Mouse (Mus musculus): ENCODE measurements at regions not wholly inside any gene's neighbourhood (a gene's known extent, or its start where the extent isn't known, plus 50 kb on each side); places are given as distances from the start of the nearest gene placed in this dataset.

DNA sequence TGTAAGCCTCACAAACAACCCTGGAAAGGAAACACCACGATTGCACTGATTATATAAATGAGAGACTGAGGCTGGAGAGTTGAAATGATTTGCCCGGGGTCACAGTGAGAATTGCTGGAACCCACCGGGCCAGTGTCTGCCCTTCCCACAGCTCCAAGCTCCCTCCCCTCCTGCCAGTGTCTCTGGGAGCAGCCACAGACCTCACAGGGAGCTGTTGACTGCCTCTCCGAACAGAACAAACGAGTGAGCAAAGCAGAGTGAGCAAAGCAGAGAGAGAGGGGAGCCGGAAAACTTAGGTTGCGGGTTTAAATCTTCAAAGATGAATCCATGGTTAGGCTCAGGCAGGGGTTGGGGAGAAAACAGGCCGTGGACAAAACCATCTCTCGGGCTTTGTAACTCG lies 246.2 kb downstream of the Bcl11b start:
- no peak for DNase-seq (ENCODE audit: extremely low spot score in 1 of 2, low spot score in 1 of 2)

DNA sequence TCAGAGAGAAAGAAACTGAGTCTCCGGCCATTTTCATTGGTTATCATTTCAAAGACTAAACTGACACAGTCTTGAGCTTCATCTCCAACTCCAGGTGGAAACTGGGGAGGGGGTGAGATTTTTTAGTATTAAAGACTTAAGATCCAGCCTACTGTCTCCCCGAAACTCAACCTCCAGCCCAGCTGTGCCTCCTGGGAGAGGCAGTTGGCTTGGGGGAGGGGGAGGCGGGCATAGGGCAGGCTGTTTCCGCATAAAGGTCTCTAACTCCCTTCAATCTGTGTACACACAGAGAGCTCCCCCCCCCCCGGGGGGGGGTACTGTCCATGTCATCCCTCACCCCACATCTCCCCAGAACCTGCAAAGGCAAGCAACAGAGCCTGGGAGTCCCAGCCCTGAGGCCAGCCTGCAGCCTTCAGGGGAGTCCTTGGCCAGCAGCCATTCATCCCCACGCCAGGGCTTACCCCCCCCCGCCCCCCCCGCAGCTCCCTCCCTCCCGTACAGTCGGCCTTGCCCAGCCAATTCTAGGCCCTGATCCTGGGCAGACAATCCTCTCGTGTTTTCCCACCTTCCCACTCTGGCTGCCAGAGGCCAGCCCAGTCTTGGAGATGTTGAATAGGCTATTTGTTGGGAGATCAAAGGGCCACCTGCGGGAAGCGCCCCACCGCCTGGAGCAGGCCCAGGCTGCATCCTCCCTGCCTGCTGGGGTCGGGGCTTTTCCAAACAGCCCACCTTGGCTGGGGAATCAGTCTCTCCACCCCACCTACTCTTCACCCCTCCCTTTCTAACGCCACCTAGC lies 245.2 kb downstream of the Bcl11b start:
- no peak for DNase-seq (ENCODE audit: extremely low spot score in 1 of 2, low spot score in 1 of 2)

DNA sequence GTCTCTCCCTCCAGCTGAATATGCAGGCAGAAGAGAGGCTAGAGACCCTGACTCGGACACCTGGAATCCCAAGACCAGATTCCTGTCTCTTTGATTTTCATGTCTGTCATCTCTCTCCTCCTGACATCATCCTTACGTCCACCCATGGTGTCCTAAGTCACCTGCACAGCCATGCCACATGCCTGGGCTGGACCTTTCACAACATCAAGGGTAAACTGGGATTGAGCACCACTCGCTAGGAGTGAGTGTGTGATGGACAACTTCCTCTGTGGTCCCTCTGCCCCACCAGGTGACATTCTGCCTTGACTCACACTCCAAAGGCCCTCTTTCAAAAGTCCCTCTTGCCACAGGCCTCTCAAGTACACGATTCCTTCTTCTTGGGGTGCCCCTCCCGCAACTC lies 244.1 kb downstream of the Bcl11b start:
- no peak for DNase-seq (ENCODE audit: extremely low spot score in 1 of 2, low spot score in 1 of 2)

DNA sequence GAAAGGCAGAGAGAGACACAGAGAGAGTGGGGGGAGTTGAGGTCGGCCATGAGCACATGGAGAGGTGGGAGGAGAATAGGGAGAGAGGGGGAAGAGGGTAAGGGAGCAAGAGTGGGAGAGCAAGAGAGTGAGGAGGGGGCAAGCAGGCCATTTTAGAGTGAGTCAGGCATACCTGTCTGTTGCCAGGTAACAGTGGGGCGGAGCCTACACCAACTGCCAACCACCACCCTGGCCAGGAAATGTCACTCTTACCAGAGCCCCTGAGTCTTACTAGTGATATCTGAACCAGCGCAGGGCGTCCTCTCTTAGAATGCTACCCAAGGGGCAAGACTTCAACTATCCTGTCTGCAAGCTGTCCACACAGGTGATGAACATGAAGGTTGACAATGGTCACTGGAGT lies 243.5 kb downstream of the Bcl11b start:
- DNase-seq (ENCODE audit: extremely low spot score in 1 of 2, low spot score in 1 of 2) = no peak

DNA sequence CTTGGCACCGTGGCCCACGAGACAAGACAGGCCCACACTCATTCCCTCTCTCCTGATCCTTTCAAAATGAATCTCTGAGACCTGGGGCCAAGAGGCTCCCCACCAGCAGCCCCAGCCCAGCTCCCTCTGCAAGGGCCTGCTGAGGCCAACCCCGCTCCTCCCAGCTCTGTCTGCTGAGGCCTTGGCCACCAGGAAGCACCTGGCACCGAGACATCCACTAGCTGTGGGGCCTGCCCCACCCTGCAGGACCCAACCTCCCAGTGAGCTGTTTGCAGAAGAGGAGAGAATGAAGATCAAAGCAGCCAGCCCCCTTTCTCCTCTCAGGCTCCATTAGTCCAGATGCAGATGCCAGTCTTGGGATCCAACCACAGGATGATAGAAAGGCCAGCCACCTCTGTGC lies 241.3 kb downstream of the Bcl11b start:
- DNase-seq (ENCODE audit: extremely low spot score in 1 of 2, low spot score in 1 of 2) = no peak

DNA sequence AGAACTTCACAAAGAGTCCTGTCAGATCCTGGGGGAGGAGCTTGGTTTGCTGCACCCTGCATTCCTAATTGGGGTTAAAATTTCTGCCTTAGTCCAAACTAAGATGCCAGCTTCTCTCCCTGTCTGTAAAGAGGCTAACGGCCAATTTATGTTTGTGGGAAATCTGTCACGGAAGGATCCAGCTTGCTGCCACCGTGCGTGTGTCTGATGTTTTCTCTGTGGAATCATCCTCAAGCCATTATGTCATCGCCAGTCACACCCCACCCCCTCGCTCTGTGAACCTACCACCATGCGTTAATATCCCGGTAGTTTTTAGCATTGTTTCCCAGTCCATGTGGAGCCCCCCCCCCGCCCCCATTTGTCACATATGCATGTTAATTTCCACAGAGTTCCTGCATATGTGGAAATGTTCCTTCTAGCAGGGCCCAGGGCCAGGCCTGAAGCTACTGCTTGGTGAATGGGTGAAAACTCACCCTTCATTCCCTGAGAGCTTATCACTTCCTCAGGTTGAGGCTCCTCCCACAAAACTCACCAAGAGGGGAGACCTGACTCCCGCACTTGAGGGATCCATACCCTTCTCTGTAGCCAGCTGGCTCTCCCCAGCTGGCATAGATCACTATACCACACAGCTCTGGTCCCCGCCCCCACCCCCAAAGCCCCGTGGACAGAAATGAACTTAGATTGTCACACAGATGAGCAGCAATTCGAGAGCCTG lies 233.4 kb downstream of the Bcl11b start:
- no peak for DNase-seq (ENCODE audit: extremely low spot score in 1 of 2, low spot score in 1 of 2)

DNA sequence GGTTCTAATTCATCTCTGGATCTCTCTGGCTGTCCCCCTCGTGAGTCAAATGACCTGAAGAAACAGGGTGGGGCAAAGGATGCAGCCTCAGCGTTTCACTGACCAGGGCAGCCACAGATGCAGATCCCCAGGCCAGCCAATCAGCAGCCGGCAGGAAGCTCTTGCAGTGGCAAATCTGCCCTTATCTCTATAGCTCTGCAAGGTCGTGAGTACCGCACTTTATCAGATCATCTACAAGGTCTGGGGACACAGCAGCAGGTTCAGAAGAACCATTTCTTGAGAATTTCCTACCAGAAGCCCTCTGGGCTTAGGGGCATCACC lies 232.9 kb downstream of the Bcl11b start:
- no peak for DNase-seq (ENCODE audit: extremely low spot score in 1 of 2, low spot score in 1 of 2)

DNA sequence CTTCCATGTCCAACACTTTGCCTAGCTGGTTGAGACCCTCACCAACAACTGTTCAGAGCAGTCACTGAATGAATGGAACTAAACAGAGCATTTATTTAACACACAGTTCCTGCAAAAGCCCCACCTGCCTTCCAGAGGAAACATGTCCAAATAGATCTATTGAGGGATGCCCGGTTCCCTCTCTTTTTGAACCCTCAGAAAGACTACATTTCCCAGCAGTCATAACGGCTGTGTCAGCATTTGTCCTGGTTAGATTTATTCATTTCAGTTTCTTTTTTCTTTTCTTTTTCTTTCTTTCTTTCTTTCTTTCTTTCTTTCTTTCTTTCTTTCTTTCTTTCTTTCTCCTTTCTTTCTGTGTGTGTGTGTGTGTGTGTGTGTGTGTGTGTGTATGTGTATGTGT lies 232.1 kb downstream of the Bcl11b start:
- no peak for DNase-seq (ENCODE audit: extremely low spot score in 1 of 2, low spot score in 1 of 2)

DNA sequence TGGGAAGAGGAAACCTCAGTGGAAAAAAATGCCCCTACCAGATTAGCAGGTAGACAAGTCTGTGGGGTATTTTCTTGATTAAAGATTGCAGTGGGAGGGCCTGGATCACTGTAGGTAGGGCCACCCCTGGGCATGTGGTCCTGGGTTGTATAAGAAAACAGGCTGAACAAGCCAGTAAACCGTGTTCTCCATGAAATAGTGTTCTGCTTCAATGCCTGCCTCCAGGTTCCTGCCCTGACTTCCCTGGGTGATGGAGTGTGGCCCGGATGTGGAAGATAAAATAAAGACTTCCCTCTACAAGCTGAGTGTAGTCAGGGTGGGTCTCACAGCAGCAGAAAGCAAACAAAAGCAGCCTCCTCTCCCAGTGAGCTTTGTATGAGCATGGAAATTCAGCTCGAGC lies 231.6 kb downstream of the Bcl11b start:
- no peak for DNase-seq (ENCODE audit: extremely low spot score in 1 of 2, low spot score in 1 of 2)

DNA sequence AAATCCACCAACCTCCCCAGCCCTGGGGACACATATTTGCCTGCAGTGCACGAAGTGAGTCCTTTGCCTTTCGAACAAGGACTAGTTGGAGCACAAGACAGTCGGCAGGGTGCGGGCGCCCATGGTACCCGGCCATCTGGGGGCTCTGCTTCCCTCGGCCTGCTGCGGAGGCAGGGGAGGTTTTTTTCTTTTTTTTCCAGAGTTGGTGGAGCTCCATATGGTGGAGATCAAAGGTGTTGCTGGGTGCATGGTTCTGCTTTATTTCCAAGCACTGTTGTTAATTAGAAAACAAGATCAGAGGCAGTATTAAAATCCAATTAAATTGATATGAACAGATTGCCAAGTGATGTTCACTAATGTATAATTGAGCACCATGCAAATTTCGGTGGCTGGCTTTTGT lies 225.4 kb downstream of the Bcl11b start:
- no peak for DNase-seq (ENCODE audit: extremely low spot score in 1 of 2, low spot score in 1 of 2)

DNA sequence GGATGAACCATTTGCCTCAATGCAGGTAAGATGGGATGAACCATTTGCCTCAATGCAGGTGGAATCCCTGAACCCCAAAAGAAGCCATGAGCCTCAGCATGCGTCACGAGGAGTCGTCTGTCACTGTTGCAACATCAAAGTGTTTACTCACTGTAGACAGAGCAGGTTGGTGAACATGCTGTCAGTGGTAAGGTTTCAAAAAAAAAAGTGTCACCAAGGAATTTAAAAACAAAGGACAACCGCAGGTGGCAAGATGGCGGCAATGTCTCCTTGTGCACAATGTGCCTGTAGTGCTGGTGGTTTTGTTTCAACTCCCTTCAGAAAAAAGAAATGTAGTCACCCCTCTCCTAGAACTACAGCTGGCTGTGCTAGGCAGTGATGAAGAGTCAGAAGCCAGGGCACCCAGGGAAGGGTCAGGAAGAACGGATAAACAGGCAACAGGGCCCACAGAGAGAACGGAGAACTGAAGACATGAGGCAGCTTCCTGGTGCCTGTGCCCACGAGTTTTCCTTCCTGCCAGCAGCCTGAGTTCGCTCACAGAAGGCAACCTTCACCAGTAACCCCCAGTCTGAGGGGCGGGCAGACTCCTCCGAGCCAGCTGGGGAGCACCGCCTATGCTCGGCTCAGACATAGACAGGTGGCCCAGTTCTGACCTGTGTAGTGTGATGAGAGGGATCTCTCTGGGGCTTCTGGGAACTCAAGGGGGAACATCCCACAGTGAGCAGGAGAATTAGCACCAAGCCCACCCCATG lies 223.9 kb downstream of the Bcl11b start:
- DNase-seq (ENCODE audit: extremely low spot score in 1 of 2, low spot score in 1 of 2) = no peak

DNA sequence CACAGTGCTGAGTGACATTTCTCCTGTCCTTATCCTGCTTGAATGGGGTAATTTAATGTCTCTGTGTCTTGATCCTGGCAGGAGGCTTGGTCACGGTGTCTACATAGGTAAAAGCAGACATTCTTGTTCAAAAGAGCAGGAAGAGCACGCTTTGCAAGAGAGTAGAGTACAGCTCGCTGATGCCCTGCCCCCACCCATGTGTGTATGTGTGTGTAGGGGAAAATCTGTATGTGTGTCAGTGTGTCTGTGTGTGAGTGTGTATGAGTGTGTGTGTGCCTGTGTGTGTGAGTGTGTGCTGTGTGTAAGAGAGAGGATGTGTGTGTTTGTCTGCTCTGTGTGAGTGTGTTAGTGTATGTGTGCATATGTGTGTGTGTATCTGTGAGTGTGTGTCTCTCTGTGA lies 221.3 kb downstream of the Bcl11b start:
- DNase-seq (ENCODE audit: extremely low spot score in 1 of 2, low spot score in 1 of 2) = no peak

DNA sequence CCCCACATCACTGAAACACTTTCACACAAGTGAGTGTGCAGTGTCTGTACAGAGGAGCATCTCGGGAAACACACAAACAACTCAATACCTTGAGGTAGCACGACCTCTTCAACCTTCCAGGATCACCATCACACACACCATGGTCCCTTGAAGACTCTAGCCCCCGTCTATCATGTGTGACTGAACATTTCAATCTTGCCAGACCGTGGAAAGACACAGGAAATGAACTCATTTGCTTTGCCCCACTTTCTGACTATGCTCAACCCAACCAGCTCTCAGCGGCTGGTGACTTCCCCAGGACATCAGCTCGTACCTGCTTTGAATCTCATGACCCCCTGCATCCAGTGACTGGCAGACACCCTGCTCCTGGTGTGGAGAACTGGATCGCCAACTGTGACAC lies 219.6 kb downstream of the Bcl11b start:
- DNase-seq (ENCODE audit: extremely low spot score in 1 of 2, low spot score in 1 of 2) = no peak

DNA sequence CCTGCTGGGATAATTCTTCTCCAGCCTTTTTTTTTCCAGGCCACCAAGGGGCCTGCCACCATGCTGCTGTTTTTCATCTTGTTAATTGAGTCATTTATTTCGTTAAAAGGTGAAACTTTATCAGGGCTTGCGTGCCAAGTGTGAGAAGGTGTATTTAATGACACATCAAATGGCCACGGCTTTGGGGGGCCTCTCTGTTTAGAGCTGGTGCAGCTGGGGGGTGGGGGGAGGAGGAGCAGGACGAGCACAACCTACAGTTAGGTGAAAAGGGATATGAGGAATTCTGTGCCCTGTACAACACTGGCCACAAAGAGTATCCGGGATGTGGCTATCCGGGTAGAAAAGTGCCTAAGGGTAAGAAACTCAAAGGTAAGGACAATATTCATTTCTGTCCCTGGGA lies 213.6 kb downstream of the Bcl11b start:
- no peak for DNase-seq (ENCODE audit: extremely low spot score in 1 of 2, low spot score in 1 of 2)

DNA sequence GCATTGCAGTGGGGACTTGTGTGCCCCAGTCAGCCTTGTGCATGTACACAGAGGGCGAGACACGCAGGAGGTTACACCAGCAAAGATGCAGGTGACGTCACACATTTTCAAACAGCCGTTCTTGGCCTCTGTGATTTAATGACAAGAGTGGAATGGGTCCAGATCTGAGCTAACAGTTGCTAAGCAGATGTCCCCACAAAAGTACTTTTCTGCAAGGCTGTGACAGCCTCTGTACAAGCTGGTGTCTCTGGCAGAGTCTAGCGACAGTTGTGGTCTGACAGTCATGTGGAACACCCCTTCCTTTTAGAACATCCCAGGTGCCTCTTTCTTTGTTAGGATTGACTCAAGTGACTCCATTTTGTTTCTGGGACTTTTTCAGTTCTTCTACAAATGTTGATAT lies 203.1 kb downstream of the Bcl11b start:
- DNase-seq (ENCODE audit: extremely low spot score in 1 of 2, low spot score in 1 of 2) = no peak

DNA sequence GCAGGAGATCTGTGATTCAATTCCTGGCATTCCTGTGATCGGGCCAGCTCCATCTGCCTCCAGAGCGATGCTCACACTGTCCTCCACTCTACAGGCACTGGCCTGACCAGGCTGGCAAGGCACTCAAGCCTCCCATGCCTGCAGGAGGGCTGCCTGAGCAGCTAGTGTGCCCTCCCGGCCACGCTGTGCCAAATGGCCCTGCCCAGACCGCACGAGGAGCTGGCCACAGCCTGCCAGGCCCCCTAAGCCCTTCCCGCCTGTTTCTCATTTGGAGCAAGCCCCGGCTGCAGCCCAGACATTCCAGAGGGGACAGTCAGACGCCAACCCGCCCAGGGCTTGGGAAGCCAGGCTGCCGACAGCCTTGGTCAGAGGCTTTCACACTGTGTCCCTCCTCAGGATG lies 195.8 kb downstream of the Bcl11b start:
- DNase-seq (ENCODE audit: extremely low spot score in 1 of 2, low spot score in 1 of 2) = no peak

DNA sequence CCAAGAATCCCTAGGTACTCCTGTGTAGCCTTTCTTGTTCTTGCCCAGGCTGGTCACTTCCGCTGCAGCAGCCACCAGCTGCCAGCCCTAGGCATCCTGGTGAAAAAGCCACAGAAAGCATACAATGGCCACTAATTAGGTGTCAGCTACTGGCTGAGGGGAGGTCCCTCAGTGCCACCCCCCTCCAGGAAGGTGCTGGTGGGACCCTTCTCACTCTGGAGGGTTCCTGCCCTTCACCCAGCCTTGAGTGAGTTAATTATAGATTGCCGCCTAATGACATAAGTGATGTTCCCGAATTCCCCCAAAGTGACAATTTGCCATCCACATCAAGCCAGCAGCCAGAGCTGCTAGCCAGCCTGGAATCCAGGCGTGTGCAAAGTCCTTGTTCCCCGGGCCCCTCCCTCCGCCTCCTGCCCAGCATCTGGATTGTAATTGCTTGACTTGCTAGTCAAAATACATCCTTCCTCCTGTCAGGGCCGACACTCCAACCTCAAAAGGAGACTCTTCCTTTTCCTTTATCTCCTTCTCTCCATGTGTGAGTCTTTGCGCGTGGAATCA lies 195.2 kb downstream of the Bcl11b start:
- DNase-seq (ENCODE audit: extremely low spot score in 1 of 2, low spot score in 1 of 2) = no peak

DNA sequence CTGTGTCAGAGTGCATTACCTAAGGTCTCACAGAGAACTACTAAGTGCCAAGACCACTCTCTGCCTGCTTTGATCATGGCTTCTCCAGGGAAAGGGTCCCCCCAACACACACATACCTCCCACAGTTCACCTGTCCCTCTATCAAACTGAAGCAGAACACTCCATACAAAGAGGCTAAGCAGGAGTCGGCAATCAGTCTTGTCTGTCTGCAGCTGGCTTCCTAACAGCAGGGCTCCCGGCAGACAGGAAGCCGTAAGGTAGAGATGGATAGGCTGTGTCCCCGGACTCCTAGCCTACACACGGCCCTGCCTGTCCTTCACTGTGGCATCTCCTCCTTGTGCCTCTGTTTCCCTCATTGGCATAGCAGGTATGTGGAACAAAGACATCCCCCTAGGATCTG lies 192.2 kb downstream of the Bcl11b start:
- DNase-seq (ENCODE audit: extremely low spot score in 1 of 2, low spot score in 1 of 2) = no peak

DNA sequence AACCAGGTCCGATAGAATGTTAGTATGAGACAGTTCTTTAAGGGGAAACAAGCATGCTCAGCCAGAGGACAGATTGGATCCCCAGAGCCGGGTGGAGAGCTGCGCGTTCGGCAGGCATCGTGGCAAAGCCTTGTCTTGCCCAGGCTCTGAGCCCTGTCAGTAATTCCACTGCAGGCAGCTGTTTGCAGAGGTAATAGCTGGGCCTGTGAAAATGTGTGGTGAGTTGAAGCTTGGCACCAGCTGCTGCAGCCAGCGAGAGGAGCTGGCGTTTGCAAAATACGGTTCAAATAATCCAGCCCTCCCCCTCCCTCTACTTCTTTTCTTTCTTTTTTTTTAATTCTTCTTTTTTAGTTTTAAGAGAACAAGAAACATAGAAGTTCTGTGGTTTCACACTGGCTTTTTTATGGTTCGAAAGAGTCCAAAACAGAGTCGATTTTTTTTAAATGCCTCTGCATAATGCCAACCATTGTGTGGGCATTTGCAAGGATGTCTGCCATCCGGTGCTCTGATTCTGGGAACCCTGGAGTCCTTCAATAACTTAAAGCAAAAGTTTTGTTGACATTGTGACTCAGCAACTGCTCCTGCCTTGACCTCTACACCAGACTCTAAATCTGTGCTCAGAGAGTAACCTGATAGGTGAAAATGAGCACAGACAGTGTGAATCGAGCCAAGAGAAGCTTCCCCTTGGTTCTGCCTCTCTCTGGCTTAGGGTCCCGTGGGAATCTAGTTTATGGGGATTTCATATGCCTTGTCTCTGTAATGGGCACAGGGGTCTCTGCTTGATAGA lies 190.7 kb downstream of the Bcl11b start:
- DNase-seq (ENCODE audit: extremely low spot score in 1 of 2, low spot score in 1 of 2) = peak; percentile 27 to 50

DNA sequence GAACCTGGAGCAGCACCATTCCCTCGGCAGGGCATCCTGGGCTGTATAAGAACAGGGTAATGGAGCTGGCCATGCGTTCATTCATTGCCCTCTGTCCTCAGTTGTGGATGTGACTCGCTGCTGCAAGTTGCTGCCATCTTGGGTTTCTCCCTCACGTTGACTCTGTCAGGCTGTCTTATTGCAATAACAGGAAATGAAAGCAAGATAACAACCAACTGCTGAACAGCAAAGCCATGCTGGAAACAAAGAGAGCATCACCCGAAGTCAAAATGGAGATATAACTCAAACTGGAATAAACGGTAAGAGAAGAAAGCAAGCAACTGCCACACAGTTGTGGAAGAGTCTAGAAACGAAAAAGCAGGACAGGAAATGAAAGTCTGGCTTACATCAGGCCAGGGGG lies 188.5 kb downstream of the Bcl11b start:
- DNase-seq (ENCODE audit: extremely low spot score in 1 of 2, low spot score in 1 of 2) = no peak

Data from frontal cortex, adult 2 months (tissue).